16 mouse cellular contexts compared by ENCODE assay signal in the genomic region with DNA sequence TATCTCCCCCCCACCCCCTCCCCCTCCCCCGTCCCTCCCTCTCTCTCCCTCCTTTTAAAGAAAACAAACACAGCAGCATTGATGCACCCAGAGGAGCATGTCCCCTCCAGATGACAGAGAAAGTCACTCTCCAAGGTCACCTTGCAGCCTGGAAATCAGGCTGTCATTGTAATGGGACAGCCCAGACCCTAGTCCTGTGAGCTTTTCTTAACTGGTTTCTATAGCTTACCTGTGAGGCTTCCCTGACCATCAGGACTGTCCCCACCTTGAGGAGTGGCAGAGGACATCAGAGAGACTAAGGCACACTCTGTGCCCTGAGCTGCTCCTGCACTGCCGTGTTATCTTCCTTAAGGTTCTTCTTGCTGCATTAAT.
DNase-seq lines count a peak whose midpoint lies in the region; ATAC-seq and TF ChIP-seq lines count a peak whose summit lies in the region.
"Had no signal": no experiment of that assay in that cellular context is flagged by ENCODE, and none has a peak within 500 bp of the region (broad histone marks: within the 10 kb centered on the region; RNA-seq: fewer than 3 reads in every experiment).

No protein-coding gene starts in this region.

- H3K27me3 ChIP-seq in lung, embryonic 16.5 days (ENCODE audit: control insufficient read depth, insufficient read depth, low read depth, low read length), result no peaks in the 10 kb centered on the region
- H3K27me3 ChIP-seq in intestine, embryonic 15.5 days (replicated peaks), result no peaks in the 10 kb centered on the region
- no peaks in the 10 kb centered on the region for H3K27me3 ChIP-seq in liver, postnatal 0 days (ENCODE audit: insufficient read depth, low read length)
- H3K27me3 ChIP-seq: embryonic facial prominence, embryonic 12.5 days; midbrain, embryonic 12.5 days had no signal

- no peaks in the 10 kb centered on the region for H3K36me3 ChIP-seq in lung, embryonic 16.5 days (ENCODE audit: control insufficient read depth, insufficient read depth, low read length)
- H3K36me3 ChIP-seq in intestine, embryonic 15.5 days, result no peaks in the 10 kb centered on the region
- H3K36me3 ChIP-seq in liver, postnatal 0 days (replicated peaks; ENCODE audit: insufficient read depth, low read length), result no peaks in the 10 kb centered on the region
- H3K36me3 ChIP-seq: embryonic facial prominence, embryonic 12.5 days; midbrain, embryonic 12.5 days had no signal

- peak overlapping the region; percentile 7 for H3K27ac ChIP-seq in lung, embryonic 16.5 days (ENCODE audit: low read length)
- H3K27ac ChIP-seq in intestine, embryonic 15.5 days, result peak overlapping the region; percentile 90
- peak overlapping the region; percentile 11 for H3K27ac ChIP-seq in liver, postnatal 0 days (ENCODE audit: low read depth)
- H3K27ac ChIP-seq: forebrain, embryonic 10.5 days had no signal

- H3K9me3 ChIP-seq in lung, embryonic 16.5 days (ENCODE audit: control insufficient read depth, low read length), result no peaks in the 10 kb centered on the region
- H3K9me3 ChIP-seq in intestine, embryonic 15.5 days, result no peaks in the 10 kb centered on the region
- no peaks in the 10 kb centered on the region for H3K9me3 ChIP-seq in liver, postnatal 0 days (ENCODE audit: low read length)
- H3K9me3 ChIP-seq: embryonic facial prominence, embryonic 12.5 days; midbrain, embryonic 12.5 days had no signal

- no peak overlapping the region for H3K4me2 ChIP-seq in lung, embryonic 16.5 days (ENCODE audit: low read depth, low read length)
- peak overlapping the region; percentile 15; the same call in 1 of the 2 replicates for H3K4me2 ChIP-seq in intestine, embryonic 15.5 days (replicated peaks)
- no peak overlapping the region for H3K4me2 ChIP-seq in liver, postnatal 0 days (ENCODE audit: low read depth, low read length)
- H3K4me2 ChIP-seq: embryonic facial prominence, embryonic 12.5 days; midbrain, embryonic 12.5 days had no signal

- no peak overlapping the region for H3K4me3 ChIP-seq in lung, embryonic 16.5 days (ENCODE audit: low read length)
- no peak overlapping the region for H3K4me3 ChIP-seq in lung, adult 2 months (replicated peaks; ENCODE audit: extremely low read depth, low read depth, low read length)
- no peak overlapping the region for H3K4me3 ChIP-seq in intestine, embryonic 15.5 days (replicated peaks)
- no peak overlapping the region for H3K4me3 ChIP-seq in liver, postnatal 0 days (ENCODE audit: low read depth, low read length)
- H3K4me3 ChIP-seq: embryonic facial prominence, embryonic 12.5 days; forebrain, embryonic 10.5 days; midbrain, embryonic 12.5 days had no signal

- 38% methylated on average over 2 of the region's 2 CpGs for WGBS in lung, embryonic 16.5 days
- WGBS in lung, adult 2 months, result 47% methylated on average over 2 of the region's 2 CpGs
- 30% methylated on average over 2 of the region's 2 CpGs for WGBS in intestine, embryonic 15.5 days
- WGBS in liver, postnatal 0 days (ENCODE audit: insufficient replicate concordance), result 35% methylated on average over 2 of the region's 2 CpGs

- ATAC-seq in lung, embryonic 16.5 days (ENCODE audit: low read depth), result no peak
- ATAC-seq in intestine, embryonic 15.5 days, result peak; percentile 71; the same call in 1 of the 2 replicates
- peak; percentile 45; the same call in 1 of the 2 replicates for ATAC-seq in liver, postnatal 0 days

- no peak for TF ChIP-seq EP300 in liver, postnatal 0 days (IDR thresholded peaks at IDR 0.05; ENCODE audit: low read depth)

- H3K9ac ChIP-seq in lung, embryonic 16.5 days (ENCODE audit: low read length), result no peak overlapping the region
- no peak overlapping the region for H3K9ac ChIP-seq in intestine, embryonic 15.5 days
- H3K9ac ChIP-seq in liver, postnatal 0 days (replicated peaks), result no peak overlapping the region
- H3K9ac ChIP-seq: embryonic facial prominence, embryonic 12.5 days; midbrain, embryonic 12.5 days had no signal

- TF ChIP-seq CTCF in lung, adult 2 months (IDR thresholded peaks at IDR 0.05; ENCODE audit: insufficient read depth, low read length), result no peak
- no peak for TF ChIP-seq CTCF in liver, postnatal 0 days (IDR thresholded peaks at IDR 0.05; ENCODE audit: low read depth)

- TF ChIP-seq POLR2A in lung, adult 2 months (IDR thresholded peaks at IDR 0.05; ENCODE audit: borderline replicate concordance, extremely low read depth, low read depth, low read length), result no peak

- H3K4me1 ChIP-seq in lung, embryonic 16.5 days (replicated peaks; ENCODE audit: control insufficient read depth, insufficient read depth, low read length), result peaks cover 46% of the 10 kb centered on the region
- peaks cover 3% of the 10 kb centered on the region for H3K4me1 ChIP-seq in lung, adult 2 months (ENCODE audit: control insufficient read depth, insufficient read depth, low read length)
- peaks cover 38% of the 10 kb centered on the region for H3K4me1 ChIP-seq in intestine, embryonic 15.5 days (replicated peaks)
- H3K4me1 ChIP-seq in liver, postnatal 0 days (ENCODE audit: insufficient read depth), result peaks cover 34% of the 10 kb centered on the region

- peak; percentile 61 for DNase-seq in kidney, adult 18-20 months
- no peak for DNase-seq in kidney, postnatal 14 days
- DNase-seq in lung, adult 2 months, result no peak
- no peak for DNase-seq in liver, postnatal 0 days
- no peak for DNase-seq in gastrocnemius, postnatal 25 days
- DNase-seq in cerebellum, adult 9-11 months, result no peak
- DNase-seq: adrenal gland, postnatal 10 days; cerebellum, postnatal 25 days; heart, postnatal 36 days; spleen, adult 18-20 months; thymus, adult 2 months had no signal

Comparison
In these comparisons a context has a peak if more than half of its experiments do, and no peak if none do; other contexts are left out.
1. H3K27ac ChIP-seq: peak in every context shown above with its lines; median percentile 90 in intestine, embryonic 15.5 days; 11 in liver, postnatal 0 days; 7 in lung, embryonic 16.5 days.